Comparison of ENCODE assay signal across 11 mouse cellular contexts in the genomic region with DNA sequence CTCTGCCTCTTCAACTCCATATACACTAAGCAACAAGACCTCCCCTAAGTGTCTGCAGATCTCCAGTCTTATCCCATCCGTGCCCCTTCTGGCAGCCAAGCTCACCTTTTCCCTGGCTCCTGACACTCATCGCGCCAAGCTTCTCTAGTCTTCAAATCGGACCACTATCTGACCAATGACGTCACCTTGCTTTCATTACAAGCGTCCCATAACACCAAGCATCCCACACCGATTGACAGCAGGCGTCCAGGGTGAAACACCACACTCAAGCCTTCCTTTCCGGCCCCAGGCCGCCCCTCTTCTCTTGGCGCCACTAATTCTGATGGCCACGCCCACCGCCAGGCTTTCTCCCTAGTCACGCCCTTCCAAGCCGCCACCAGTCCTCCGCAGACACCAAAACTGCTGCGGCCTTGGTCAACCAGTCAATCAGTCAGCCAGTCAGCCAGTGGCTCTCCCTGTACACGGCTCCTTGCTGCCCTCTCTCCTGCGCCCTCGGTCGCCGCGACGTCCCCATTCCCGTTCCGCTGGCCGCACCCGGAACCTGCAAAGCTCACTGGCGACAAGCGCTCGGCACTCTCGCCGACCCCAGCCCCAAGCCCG. TPM values are rescaled to one million over a fixed set of nuclear protein-coding genes. Genes with fewer than 3 reads are reported as not detected.
A peak's percentile ranks its signal among the peaks of the same experiment; 100 is the strongest.
DNase-seq lines count a peak whose midpoint lies in the region; ATAC-seq and TF ChIP-seq lines count a peak whose summit lies in the region.
"Not testable (repeated sequence)": the region's sequence is repeated elsewhere in the genome, so short reads cannot be mapped to it uniquely, and the experiment has no call there.
"Had no signal": no experiment of that assay in that cellular context is flagged by ENCODE, and none has a peak within 500 bp of the region (broad histone marks: within the 10 kb centered on the region; RNA-seq: fewer than 3 reads in every experiment).

No protein-coding gene starts in this region.

- H3K36me3 ChIP-seq in forebrain, embryonic 11.5 days (ENCODE audit: control insufficient read depth, insufficient read depth, low read length); kidney, embryonic 14.5 days (ENCODE audit: control insufficient read depth, insufficient read depth, low read length); liver, postnatal 0 days (replicated peaks; ENCODE audit: insufficient read depth, low read length); midbrain, embryonic 15.5 days (replicated peaks): not testable (repeated sequence)

- peak; percentile 30 for DNase-seq in ES-CJ7 (ENCODE audit: low read depth, low spot score)
- peak; percentile 3 to 24 for DNase-seq in cerebellum, adult 2 months
- not testable (repeated sequence) for DNase-seq in forebrain, embryonic 11.5 days (ENCODE audit: low spot score); liver, postnatal 0 days
- DNase-seq in heart, postnatal 10 days = peak; percentile 10 to 14
- peak; percentile 1 to 3 for DNase-seq in spleen, postnatal 36 days (ENCODE audit: low spot score in 2 of 2)

- not testable (repeated sequence) for H3K27ac ChIP-seq in cerebellum, adult 2 months (ENCODE audit: insufficient read depth, low read length); forebrain, embryonic 11.5 days (ENCODE audit: low read depth, low read length); kidney, embryonic 14.5 days (ENCODE audit: low read depth, low read length); liver, postnatal 0 days (ENCODE audit: low read depth); midbrain, embryonic 15.5 days

- WGBS in cerebellum, adult 2 months = 3% methylated on average over 21 of the region's 34 CpGs
- WGBS in forebrain, embryonic 11.5 days = under 1% methylated on average over 14 of the region's 34 CpGs
- 1% methylated on average over 12 of the region's 34 CpGs for WGBS in kidney, embryonic 14.5 days
- WGBS in liver, postnatal 0 days (ENCODE audit: insufficient replicate concordance) = 2% methylated on average over 14 of the region's 34 CpGs
- WGBS in midbrain, embryonic 15.5 days = 2% methylated on average over 23 of the region's 34 CpGs

- not testable (repeated sequence) for H3K4me3 ChIP-seq in cerebellum, adult 2 months (replicated peaks; ENCODE audit: insufficient read depth, low read depth, low read length); kidney, embryonic 14.5 days (ENCODE audit: low read length); liver, postnatal 0 days (ENCODE audit: low read depth, low read length)
- peak overlapping the region; percentile 14; the same call in 1 of the 2 replicates for H3K4me3 ChIP-seq in forebrain, embryonic 11.5 days (ENCODE audit: low read depth, low read length)
- peak overlapping the region; percentile 29 for H3K4me3 ChIP-seq in midbrain, embryonic 15.5 days

- H3K9me3 ChIP-seq in forebrain, embryonic 11.5 days (ENCODE audit: control insufficient read depth, low read length); kidney, embryonic 14.5 days (ENCODE audit: control insufficient read depth, low read length); liver, postnatal 0 days (ENCODE audit: low read length); midbrain, embryonic 15.5 days: not testable (repeated sequence)

- ATAC-seq in forebrain, embryonic 11.5 days (replicated peaks; ENCODE audit: low FRiP score) = peak; percentile 97
- peak; percentile 97 for ATAC-seq in kidney, embryonic 14.5 days (ENCODE audit: low FRiP score, low TSS enrichment)
- peak; percentile 79 for ATAC-seq in liver, postnatal 0 days
- peak; percentile 95 for ATAC-seq in midbrain, embryonic 15.5 days (replicated peaks)

- peak overlapping the region; percentile 35 for H3K4me2 ChIP-seq in forebrain, embryonic 11.5 days (ENCODE audit: low read depth, low read length, severe bottlenecking)
- peak overlapping the region; percentile 29; the same call in 1 of the 2 replicates for H3K4me2 ChIP-seq in kidney, embryonic 14.5 days (replicated peaks; ENCODE audit: low read depth, low read length)
- H3K4me2 ChIP-seq in liver, postnatal 0 days (ENCODE audit: low read depth, low read length) = not testable (repeated sequence)
- H3K4me2 ChIP-seq in midbrain, embryonic 15.5 days = peak overlapping the region; percentile 48

- not testable (repeated sequence) for TF ChIP-seq CTCF in cerebellum, adult 2 months (IDR thresholded peaks at IDR 0.05; ENCODE audit: borderline replicate concordance, insufficient read depth, low read depth, low read length); liver, postnatal 0 days (IDR thresholded peaks at IDR 0.05; ENCODE audit: low read depth)

- not testable (repeated sequence) for H3K9ac ChIP-seq in forebrain, embryonic 11.5 days (ENCODE audit: low read length); kidney, embryonic 14.5 days (ENCODE audit: low read depth, low read length); liver, postnatal 0 days (replicated peaks); midbrain, embryonic 15.5 days

- not testable (repeated sequence) for TF ChIP-seq EP300 in liver, postnatal 0 days (IDR thresholded peaks at IDR 0.05; ENCODE audit: low read depth)

- not testable (repeated sequence) for TF ChIP-seq POLR2A in cerebellum, adult 2 months (IDR thresholded peaks at IDR 0.05; ENCODE audit: borderline replicate concordance, insufficient read depth, low read length)

- H3K27me3 ChIP-seq in cerebellum, adult 2 months (ENCODE audit: control insufficient read depth, insufficient read depth, low read length); forebrain, embryonic 11.5 days (ENCODE audit: control insufficient read depth, insufficient read depth, low read length); kidney, embryonic 14.5 days (ENCODE audit: control insufficient read depth, insufficient read depth, low read length); liver, postnatal 0 days (ENCODE audit: insufficient read depth, low read length); midbrain, embryonic 15.5 days (replicated peaks): not testable (repeated sequence)

- intact Hi-C loops in heart, postnatal 10 days (cut with DNase I) = not testable (repeated sequence)

- H3K4me1 ChIP-seq in cerebellum, adult 2 months (ENCODE audit: control insufficient read depth, insufficient read depth, low read length); forebrain, embryonic 11.5 days (replicated peaks; ENCODE audit: control insufficient read depth, insufficient read depth, low read length); kidney, embryonic 14.5 days (ENCODE audit: control insufficient read depth, insufficient read depth, low read length); liver, postnatal 0 days (ENCODE audit: insufficient read depth); midbrain, embryonic 15.5 days: not testable (repeated sequence)

RNA-seq across cellular contexts. Expression of gene Vmn1r86, which starts 3.9 kb away (rescaled TPM):
- not detected in 2 replicates for polyA plus RNA-seq in cerebellum, adult 2 months (2012; rRNA removed)
- not detected in 2 replicates for polyA plus RNA-seq in forebrain, embryonic 11.5 days (2014; fragmentation: Nextera tagmentation; extraction: Ambion mirVana)
- not detected for total RNA-seq in heart, postnatal 10 days (2021)
- polyA plus RNA-seq in kidney, embryonic 14.5 days (2014; fragmentation: Nextera tagmentation; extraction: Ambion mirVana) = not detected in 2 replicates
- not detected in 2 replicates for polyA plus RNA-seq in liver, postnatal 0 days (2015; fragmentation: Nextera tagmentation; extraction: Ambion mirVana)
- polyA plus RNA-seq in midbrain, embryonic 15.5 days (2015; fragmentation: Nextera tagmentation; extraction: Ambion mirVana) = not detected in 2 replicates
- total RNA-seq: CH12.LX; gastrocnemius, adult 18-20 months; liver, adult 2 months had no signal
- polyA plus RNA-seq: liver, adult 2 months had no signal

RNA-seq across cellular contexts. Expression of gene Vmn1r87, which starts 16.3 kb away (rescaled TPM):
- polyA plus RNA-seq in cerebellum, adult 2 months (2012; rRNA removed) = not detected in 2 replicates
- polyA plus RNA-seq in forebrain, embryonic 11.5 days (2014; fragmentation: Nextera tagmentation; extraction: Ambion mirVana) = not detected in 2 replicates
- total RNA-seq in heart, postnatal 10 days (2021) = not detected
- not detected in 2 replicates for polyA plus RNA-seq in kidney, embryonic 14.5 days (2014; fragmentation: Nextera tagmentation; extraction: Ambion mirVana)
- not detected in 2 replicates for polyA plus RNA-seq in liver, postnatal 0 days (2015; fragmentation: Nextera tagmentation; extraction: Ambion mirVana)
- polyA plus RNA-seq in midbrain, embryonic 15.5 days (2015; fragmentation: Nextera tagmentation; extraction: Ambion mirVana) = not detected in 2 replicates
- total RNA-seq: CH12.LX; gastrocnemius, adult 18-20 months; liver, adult 2 months had no signal
- polyA plus RNA-seq: liver, adult 2 months had no signal

RNA-seq across cellular contexts. Expression of gene Vmn1r85, which starts 28.7 kb away (rescaled TPM):
- polyA plus RNA-seq in cerebellum, adult 2 months (2012; rRNA removed) = not detected in 2 replicates
- polyA plus RNA-seq in forebrain, embryonic 11.5 days (2014; fragmentation: Nextera tagmentation; extraction: Ambion mirVana) = not detected in 2 replicates
- not detected for total RNA-seq in heart, postnatal 10 days (2021)
- polyA plus RNA-seq in kidney, embryonic 14.5 days (2014; fragmentation: Nextera tagmentation; extraction: Ambion mirVana) = not detected in 2 replicates
- polyA plus RNA-seq in liver, postnatal 0 days (2015; fragmentation: Nextera tagmentation; extraction: Ambion mirVana) = not detected in 2 replicates
- polyA plus RNA-seq in midbrain, embryonic 15.5 days (2015; fragmentation: Nextera tagmentation; extraction: Ambion mirVana) = 0.13 and 0.19 TPM in 2 replicates
- total RNA-seq: CH12.LX; gastrocnemius, adult 18-20 months; liver, adult 2 months had no signal
- polyA plus RNA-seq: liver, adult 2 months had no signal

RNA-seq across cellular contexts. Expression of gene Vmn1r88, which starts 35.7 kb away (rescaled TPM):
- polyA plus RNA-seq in cerebellum, adult 2 months (2012; rRNA removed) = not detected in 2 replicates
- polyA plus RNA-seq in forebrain, embryonic 11.5 days (2014; fragmentation: Nextera tagmentation; extraction: Ambion mirVana) = 0.03 TPM in 1 of 2 replicates, not detected in the other
- under 1 TPM; 0.07 TPM for total RNA-seq in heart, postnatal 10 days (2021)
- not detected in 2 replicates for polyA plus RNA-seq in kidney, embryonic 14.5 days (2014; fragmentation: Nextera tagmentation; extraction: Ambion mirVana)
- polyA plus RNA-seq in liver, postnatal 0 days (2015; fragmentation: Nextera tagmentation; extraction: Ambion mirVana) = 0.01 TPM in 1 of 2 replicates, not detected in the other
- polyA plus RNA-seq in midbrain, embryonic 15.5 days (2015; fragmentation: Nextera tagmentation; extraction: Ambion mirVana) = not detected in 2 replicates
- total RNA-seq: liver, adult 2 months had no signal
- polyA plus RNA-seq: liver, adult 2 months had no signal
